ENCODE assay signal across 8 mouse cellular contexts in the genomic region with DNA sequence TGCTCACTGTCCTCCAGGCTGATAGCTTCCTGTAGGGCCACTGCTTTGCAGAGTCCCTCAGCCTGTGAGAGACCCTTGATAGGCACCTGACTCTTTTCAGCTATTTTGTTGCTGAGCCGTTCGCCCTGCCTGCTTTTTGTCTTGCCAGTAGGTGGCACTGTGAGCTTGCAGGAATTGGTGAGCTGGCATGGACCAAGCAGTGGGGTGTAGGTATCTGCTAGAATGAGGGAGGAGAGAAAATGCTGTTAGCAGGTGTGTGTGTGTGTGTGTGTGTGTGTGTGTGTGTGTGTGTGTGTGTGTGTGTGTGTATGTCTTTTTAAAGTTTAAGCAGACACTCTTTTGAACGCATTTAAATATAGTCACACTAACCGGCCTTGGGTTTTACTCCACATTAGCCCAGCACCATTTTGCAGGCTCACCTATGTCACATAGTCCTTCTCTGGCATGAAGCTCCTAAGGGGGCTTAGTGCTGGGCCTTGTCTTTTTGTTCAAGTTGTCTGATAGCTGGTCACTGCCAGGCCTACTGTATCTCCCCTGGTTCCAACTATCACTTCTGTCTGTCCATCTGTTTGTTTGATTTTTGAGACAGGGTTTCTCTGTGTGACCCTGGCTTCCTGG. TPM values are rescaled to one million over a fixed set of nuclear protein-coding genes. Genes with fewer than 3 reads are reported as not detected.
DNase-seq lines count a peak whose midpoint lies in the region; ATAC-seq lines count a peak whose summit lies in the region.

No protein-coding gene starts in this region.

- H3K9ac ChIP-seq in limb, embryonic 11.5 days (ENCODE audit: low read length) = no peak overlapping the region

- intact Hi-C loops in gastrocnemius, postnatal 14 days (cut with DNase I; ENCODE audit: low total_unique reads) = no loop called here

- no peaks in the 10 kb centered on the region for H3K27me3 ChIP-seq in limb, embryonic 11.5 days (ENCODE audit: control insufficient read depth, insufficient read depth, low read length)

- H3K4me1 ChIP-seq in limb, embryonic 11.5 days (ENCODE audit: control insufficient read depth, insufficient read depth, low read length) = no peaks in the 10 kb centered on the region

- peak; percentile 78 for ATAC-seq in common myeloid progenitor, adult 5-6 weeks (replicated peaks; ENCODE audit: low read depth, poor library complexity, severe bottlenecking)
- ATAC-seq in limb, embryonic 11.5 days (ENCODE audit: insufficient number of reproducible peaks, low FRiP score, low TSS enrichment, low read depth) = 0 out of 2 replicates have a peak, but pooled peaks have one; percentile 54

- H3K36me3 ChIP-seq in limb, embryonic 11.5 days (ENCODE audit: control insufficient read depth, insufficient read depth, low read length) = no peaks in the 10 kb centered on the region

- DNase-seq in urinary bladder, adult 18-20 months (ENCODE audit: low spot score in 2 of 2) = peak; percentile 43 to 54
- no peak for DNase-seq in urinary bladder, postnatal 10 days (ENCODE audit: low spot score)
- DNase-seq in gastrocnemius, postnatal 14 days = peak; percentile 73
- peak; percentile 49 to 78 for DNase-seq in kidney, adult 8-10 months
- peak; percentile 85 for DNase-seq in limb, embryonic 11.5 days (ENCODE audit: low spot score)
- peak; percentile 86 for DNase-seq in naive thymus-derived CD4-positive, alpha-beta T cell, adult 2 months (ENCODE audit: low read depth)
- DNase-seq in spleen, postnatal 36 days (ENCODE audit: low spot score in 2 of 2) = peak; percentile 72 to 80

- no peak overlapping the region for H3K4me3 ChIP-seq in limb, embryonic 11.5 days (ENCODE audit: low read depth, low read length)

- H3K9me3 ChIP-seq in limb, embryonic 11.5 days (ENCODE audit: control insufficient read depth, low read length) = no peaks in the 10 kb centered on the region

- no peak overlapping the region for H3K4me2 ChIP-seq in limb, embryonic 11.5 days (ENCODE audit: low read depth, severe bottlenecking)

- H3K27ac ChIP-seq in limb, embryonic 11.5 days (replicated peaks; ENCODE audit: low read depth, low read length) = no peak overlapping the region

- WGBS in limb, embryonic 11.5 days = 31% methylated on average over 4 of the region's 4 CpGs

RNA-seq across cellular contexts. Expression of a gene that starts 3.4 kb away (rescaled TPM):
- 0.05 and 0.18 TPM in 2 replicates for total RNA-seq in common myeloid progenitor, adult 5-6 weeks (2017)
- total RNA-seq in gastrocnemius, postnatal 14 days (2021) = not detected
- polyA plus RNA-seq in limb, embryonic 11.5 days (2014; fragmentation: Nextera tagmentation; extraction: Ambion mirVana) = 0.01 TPM in 1 of 2 replicates, not detected in the other

RNA-seq across cellular contexts. Expression of a gene that starts 51.6 kb away (rescaled TPM):
- not detected in 2 replicates for total RNA-seq in common myeloid progenitor, adult 5-6 weeks (2017)
- under 1 TPM; 0.11 to 0.16 TPM for total RNA-seq in gastrocnemius, postnatal 14 days (2021)
- polyA plus RNA-seq in limb, embryonic 11.5 days (2014; fragmentation: Nextera tagmentation; extraction: Ambion mirVana) = not detected in 2 replicates
